Mouse (Mus musculus) MEL (cell line): ENCODE measurements around the gene Syn2. TPM values are rescaled to one million over a fixed set of nuclear protein-coding genes. Genes with fewer than 3 reads are reported as not detected.

Source experiments
- DNase-seq: peaks from one replicate; pipeline ENCODE4 v3.0.0; 2011; ENCODE audit warnings: low read depth, low spot score
- H3K27ac ChIP-seq: 2 replicates; pipeline ENCODE4 v1.5.1; 2012; ENCODE audit warnings: low read depth, mild to moderate bottlenecking, control low read depth, low read length, moderate library complexity; ENCODE audit not compliant: control insufficient read depth
- H3K27me3 ChIP-seq, 2 experiments: fragments of 150-350 bp in 1 of 2; sonication (generic) in 1 of 2; 2 replicates each; pipeline ENCODE4 v1.6.1; 2012; ENCODE audit warnings: low read length in 2 of 2, mild to moderate bottlenecking in 2 of 2, improper control_type of control experiment in 1 of 2, moderate library complexity in 1 of 2; ENCODE audit not compliant: insufficient read depth in 2 of 2, control insufficient read depth in 1 of 2
- H3K36me3 ChIP-seq, 2 experiments: 2 replicates each; pipeline ENCODE4 v1.6.1; 2012 to 2014; ENCODE audit warnings: low read length in 2 of 2, improper control_type of control experiment in 1 of 2, inconsistent platforms in 1 of 2, mild to moderate bottlenecking in 1 of 2; ENCODE audit not compliant: insufficient read depth in 2 of 2, control insufficient read depth in 1 of 2
- H3K4me1 ChIP-seq, 2 experiments: fragments of 150-350 bp in 1 of 2; sonication (generic) in 1 of 2; 2 replicates each; pipeline ENCODE4 v1.6.1; 2012; ENCODE audit warnings: low read length in 2 of 2, improper control_type of control experiment in 1 of 2, mild to moderate bottlenecking in 1 of 2; ENCODE audit not compliant: insufficient read depth in 2 of 2, control insufficient read depth in 1 of 2
- H3K4me3 ChIP-seq, 2 experiments: fragments of 150-350 bp in 1 of 2; sonication (generic) in 1 of 2; 2 replicates each; pipeline ENCODE4 v1.5.1; 2012; ENCODE audit warnings: low read depth in 2 of 2, low read length in 2 of 2, mild to moderate bottlenecking in 2 of 2, moderate library complexity in 2 of 2, control low read depth in 1 of 2, improper control_type of control experiment in 1 of 2; ENCODE audit not compliant: control insufficient read depth in 1 of 2, insufficient read depth in 1 of 2
- H3K79me2 ChIP-seq: 2 replicates; pipeline ENCODE4 v1.6.1; 2012; ENCODE audit warnings: mild to moderate bottlenecking, low read length, moderate library complexity; ENCODE audit not compliant: control insufficient read depth, poor library complexity, insufficient read depth
- H3K9ac ChIP-seq: 2 replicates; pipeline ENCODE4 v1.6.1; 2012; ENCODE audit warnings: low read depth, mild to moderate bottlenecking, control low read depth, low read length, moderate library complexity; ENCODE audit not compliant: control insufficient read depth, poor library complexity, severe bottlenecking
- H3K9me3 ChIP-seq: fragments of 150-350 bp; sonication (generic); replicated peaks from 2 replicates; pipeline ENCODE4 v1.6.1; 2012; ENCODE audit warnings: mild to moderate bottlenecking, low read length, improper control_type of control experiment, moderate library complexity; ENCODE audit not compliant: insufficient read depth
- BHLHE40 ChIP-seq: IDR thresholded peaks from 2 replicates; pipeline ENCODE4 v1.6.1; 2012; ENCODE audit warnings: low read depth, mild to moderate bottlenecking, inconsistent platforms, low read length, improper control_type of control experiment, borderline replicate concordance
- CTCF ChIP-seq, 3 experiments: IDR thresholded peaks in 2 of 3; conservative IDR thresholded peaks in 1 of 3; 2 replicates each; pipeline ENCODE4 v1.5.1; 2011 to 2012; ENCODE audit warnings: low read length in 3 of 3, low read depth in 2 of 3, mild to moderate bottlenecking in 2 of 3, improper control_type of control experiment in 1 of 3, inconsistent platforms in 1 of 3, mixed read lengths in 1 of 3, moderate library complexity in 1 of 3; ENCODE audit not compliant: control insufficient read depth in 1 of 3, insufficient read depth in 1 of 3, poor library complexity in 1 of 3, severe bottlenecking in 1 of 3
- EP300 ChIP-seq, 2 experiments: IDR thresholded peaks; 2 replicates each; pipeline ENCODE4 v1.6.1; 2011; ENCODE audit warnings: improper control_type of control experiment in 2 of 2, low read length in 2 of 2, low read depth in 1 of 2, mild to moderate bottlenecking in 1 of 2
- ETS1 ChIP-seq: IDR thresholded peaks from 2 replicates; pipeline ENCODE4 v1.6.1; 2012; ENCODE audit warnings: low read depth, mild to moderate bottlenecking, inconsistent platforms, low read length, improper control_type of control experiment, moderate library complexity
- GATA1 ChIP-seq: IDR thresholded peaks from 2 replicates; pipeline ENCODE4 v1.6.1; 2011; ENCODE audit warnings: low read depth, low read length, improper control_type of control experiment
- HCFC1 ChIP-seq: IDR thresholded peaks from 2 replicates; pipeline ENCODE4 v1.6.1; 2012; ENCODE audit warnings: low read depth, mild to moderate bottlenecking, inconsistent platforms, low read length, improper control_type of control experiment, moderate library complexity
- KAT2A ChIP-seq: conservative IDR thresholded peaks from 2 replicates; pipeline ENCODE4 v1.6.1; 2012; ENCODE audit warnings: low read depth, low read length, improper control_type of control experiment, inconsistent platforms
- MAZ ChIP-seq: IDR thresholded peaks from 2 replicates; pipeline ENCODE4 v1.6.1; 2012; ENCODE audit warnings: low read depth, mild to moderate bottlenecking, inconsistent platforms, low read length, improper control_type of control experiment
- MXI1 ChIP-seq: IDR thresholded peaks from 2 replicates; pipeline ENCODE4 v1.6.1; 2011; ENCODE audit warnings: mild to moderate bottlenecking, low read depth, low read length, improper control_type of control experiment
- MYB ChIP-seq: IDR thresholded peaks from 2 replicates; pipeline ENCODE4 v1.6.1; 2011; ENCODE audit warnings: mild to moderate bottlenecking, low read depth, low read length, improper control_type of control experiment
- MYC ChIP-seq: IDR thresholded peaks from 2 replicates; pipeline ENCODE4 v1.6.1; 2011; ENCODE audit warnings: low read depth, mild to moderate bottlenecking, low read length, improper control_type of control experiment, moderate library complexity
- NELFE ChIP-seq: IDR thresholded peaks from 2 replicates; pipeline ENCODE4 v1.6.1; 2011; ENCODE audit warnings: low read depth, low read length, improper control_type of control experiment
- POLR2A ChIP-seq, 2 experiments: IDR thresholded peaks; 2 replicates each; pipeline ENCODE4 v1.6.1; 2011 to 2012; ENCODE audit warnings: low read length in 2 of 2, mild to moderate bottlenecking in 2 of 2, control low read depth in 1 of 2, improper control_type of control experiment in 1 of 2, low read depth in 1 of 2, moderate library complexity in 1 of 2; ENCODE audit not compliant: control insufficient read depth in 1 of 2, insufficient read depth in 1 of 2, poor library complexity in 1 of 2
- RAD21 ChIP-seq: IDR thresholded peaks from 2 replicates; pipeline ENCODE4 v1.6.1; 2011; ENCODE audit warnings: mild to moderate bottlenecking, low read depth, low read length, improper control_type of control experiment
- SMC3 ChIP-seq: IDR thresholded peaks from 2 replicates; pipeline ENCODE4 v1.6.1; 2011; ENCODE audit warnings: low read depth, low read length, improper control_type of control experiment
- TAL1 ChIP-seq: IDR thresholded peaks from 2 replicates; pipeline ENCODE4 v1.6.1; 2012; ENCODE audit warnings: mild to moderate bottlenecking, inconsistent platforms, low read length, moderate library complexity, mixed read lengths
- TBP ChIP-seq: IDR thresholded peaks from 2 replicates; pipeline ENCODE4 v1.8.0; 2011; ENCODE audit warnings: low read depth, low read length, improper control_type of control experiment
- TCF12 ChIP-seq: IDR thresholded peaks from 2 replicates; pipeline ENCODE4 v1.6.1; 2014; ENCODE audit warnings: low read depth, mild to moderate bottlenecking, inconsistent platforms, low read length, improper control_type of control experiment, moderate library complexity
- USF2 ChIP-seq, 2 experiments: IDR thresholded peaks; 2 replicates each; pipeline ENCODE4 v1.6.1; 2011 to 2012; ENCODE audit warnings: improper control_type of control experiment in 2 of 2, low read length in 2 of 2, borderline replicate concordance in 1 of 2, inconsistent platforms in 1 of 2, low read depth in 1 of 2, mild to moderate bottlenecking in 1 of 2; ENCODE audit not compliant: insufficient read depth in 1 of 2
- ZC3H11A ChIP-seq: IDR thresholded peaks from 2 replicates; pipeline ENCODE4 v1.6.1; 2012; ENCODE audit warnings: low read depth, mild to moderate bottlenecking, inconsistent platforms, low read length, improper control_type of control experiment
- ZKSCAN1 ChIP-seq: IDR thresholded peaks from 2 replicates; pipeline ENCODE4 v1.6.1; 2012; ENCODE audit warnings: low read depth, mild to moderate bottlenecking, inconsistent platforms, low read length, improper control_type of control experiment, moderate library complexity
- ZMIZ1 ChIP-seq: IDR thresholded peaks from 2 replicates; pipeline ENCODE4 v1.6.1; 2012; ENCODE audit warnings: low read depth, mild to moderate bottlenecking, inconsistent platforms, low read length, improper control_type of control experiment, moderate library complexity
- polyA plus RNA-seq, 2 experiments: library from polyadenylated mRNA; stranded (reverse) in 1 of 2; unstranded in 1 of 2; fragments of >175 nt in 1 of 2; fragments of >200 nt in 1 of 2; gene quantifications; 2 replicates each; pipeline versions ENCODE4 v1.2.1 to v1.2.4; 2012; ENCODE audit warnings: low replicate concordance in 2 of 2, low read depth in 1 of 2; ENCODE audit not compliant: insufficient read length in 2 of 2, insufficient read depth in 1 of 2, missing spikeins in 1 of 2
- total RNA-seq: library from RNA; depleted of rRNA; stranded (reverse); fragments of 300-350 nt; gene quantifications from 2 replicates; pipeline ENCODE4 v1.2.3, GENCODE M21; 2012; rRNA removed

The Syn2 gene
- total RNA-seq (not detected in 2 replicates), polyA plus RNA-seq (not detected)

DNA sequence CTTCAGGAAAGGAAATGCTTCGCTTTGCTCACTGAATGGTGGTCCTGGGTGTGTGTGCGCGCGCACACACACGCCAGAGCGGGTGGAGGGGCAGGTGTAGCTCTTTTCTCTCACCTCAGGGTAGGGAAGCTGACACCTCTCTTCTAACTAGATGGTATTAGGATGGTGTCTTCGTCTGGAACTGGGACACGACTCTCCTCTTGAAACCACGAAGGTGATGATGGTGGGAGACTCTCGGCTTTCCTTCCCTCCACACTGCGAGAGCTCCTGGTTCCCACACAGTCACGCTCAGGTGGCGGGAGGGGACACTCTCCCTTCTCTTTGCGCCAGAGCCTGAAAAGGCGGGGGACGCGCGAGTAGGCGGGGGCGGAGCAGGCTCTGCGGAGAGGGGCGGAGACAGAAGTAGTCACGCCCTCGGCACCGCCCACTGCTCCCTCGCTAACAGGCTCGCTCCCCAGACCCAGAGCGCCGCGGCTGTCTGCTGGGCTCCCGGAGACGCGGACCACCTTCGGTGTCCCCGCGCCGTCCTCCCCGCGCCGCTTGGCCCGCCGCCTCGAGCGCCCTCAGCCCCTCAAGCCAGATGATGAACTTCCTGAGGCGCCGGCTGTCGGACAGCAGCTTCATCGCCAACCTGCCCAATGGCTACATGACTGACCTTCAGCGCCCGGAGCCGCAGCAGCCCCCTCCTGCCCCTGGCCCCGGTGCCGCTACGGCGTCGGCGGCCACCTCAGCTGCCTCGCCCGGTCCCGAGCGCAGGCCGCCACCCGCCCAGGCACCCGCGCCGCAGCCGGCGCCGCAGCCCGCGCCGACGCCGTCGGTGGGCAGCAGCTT lies at the start of gene Syn2:
Syn2 (plus strand) TSS at position 402 of the 831 bp plus-strand sequence.
- H3K36me3 ChIP-seq, result no peaks in the 10 kb centered on the region
- H3K27ac ChIP-seq, result no peak within 1 kb of the TSS
- H3K4me1 ChIP-seq, result no peaks in the 10 kb centered on the region
- TF ChIP-seq TAL1 (no peak), ZKSCAN1 (no peak), MYC (no peak)
- H3K79me2 ChIP-seq, result no peaks in the 10 kb centered on the region
- H3K27me3 ChIP-seq, result peaks cover 0 to under 1% of the 10 kb centered on the region in 2 experiments; a peak in 2 of 4 replicates
- H3K9ac ChIP-seq, result no peak within 1 kb of the TSS
- no peaks in the 10 kb centered on the region for H3K9me3 ChIP-seq
- no peak for DNase-seq
- no peak within 1 kb of the TSS for H3K4me3 ChIP-seq

DNA sequence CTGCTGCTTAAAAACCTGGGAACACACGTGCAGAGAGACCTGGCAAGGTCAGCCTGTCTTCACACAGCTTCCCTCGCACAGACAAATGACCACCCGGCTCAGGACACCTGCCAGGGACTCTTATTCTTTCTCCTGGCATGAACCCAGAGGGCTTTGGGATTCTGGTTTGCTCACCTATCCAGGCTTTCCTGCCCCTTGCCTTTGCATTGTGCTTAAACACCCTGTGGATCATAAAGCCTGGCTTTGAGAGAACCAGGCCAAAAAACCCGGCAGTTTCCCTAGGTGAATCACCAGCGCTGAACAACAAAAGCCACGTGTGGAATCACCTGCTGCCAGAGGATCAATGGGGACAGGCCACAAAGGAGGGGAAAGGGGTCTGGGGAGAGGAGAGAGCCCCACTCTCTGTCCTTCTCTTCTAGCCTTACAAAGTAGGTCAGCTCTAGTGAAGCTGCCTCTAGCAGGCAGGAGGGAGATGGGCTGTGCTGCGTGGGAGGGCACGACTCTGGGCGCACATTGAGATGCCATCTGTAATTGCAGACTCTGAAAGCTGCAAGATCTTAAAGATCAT lies 49.3 kb upstream of the Syn2 start:
- H3K9me3 ChIP-seq, result no peaks in the 10 kb centered on the region
- no peak overlapping the region for H3K4me3 ChIP-seq
- H3K9ac ChIP-seq, result no peak overlapping the region
- no peak for DNase-seq
- H3K4me1 ChIP-seq, result no peaks in the 10 kb centered on the region
- no peak overlapping the region for H3K27ac ChIP-seq
- no peaks in the 10 kb centered on the region for H3K79me2 ChIP-seq
- no peaks in the 10 kb centered on the region for H3K36me3 ChIP-seq
- TF ChIP-seq KAT2A (no peak), GATA1 (no peak), SMC3 (no peak), EP300 (IDR thresholded peaks at IDR 0.05; ENCODE audit: low read depth in 1 of 2, low read length in 2 of 2) (no peak), BHLHE40 (no peak), USF2 (IDR thresholded peaks at IDR 0.05; ENCODE audit: borderline replicate concordance in 1 of 2, insufficient read depth in 1 of 2, low read depth in 1 of 2, low read length in 2 of 2) (no peak), MXI1 (no peak), RAD21 (no peak), TCF12 (no peak), MAZ (no peak), MYB (no peak), POLR2A (IDR thresholded peaks at IDR 0.05; ENCODE audit: control insufficient read depth in 1 of 2, insufficient read depth in 1 of 2, low read depth in 1 of 2, low read length in 2 of 2, poor library complexity in 1 of 2) (no peak), NELFE (no peak), TBP (no peak), HCFC1 (no peak), ZC3H11A (no peak), ZMIZ1 (no peak), ETS1 (no peak), CTCF (IDR thresholded peaks at IDR 0.05 in 2 of 3, conservative IDR thresholded peaks at IDR 0.05 in 1 of 3; ENCODE audit: control insufficient read depth in 1 of 3, insufficient read depth in 1 of 3, low read depth in 2 of 3, low read length in 3 of 3, poor library complexity in 1 of 3, severe bottlenecking in 1 of 3) (no peak)
- peaks cover 11 to 13% of the 10 kb centered on the region in 2 experiments; a peak in 3 of 4 replicates for H3K27me3 ChIP-seq
